Mouse (Mus musculus): ENCODE measurements around the gene Tex52.

The Tex52 gene

GRCm38 (mm10) chr6:128429300-128429699 lies 54.0 kb downstream of the Tex52 start:
- DNase-seq (ENCODE audit: low spot score in 2 of 2): no peak

- no peak for DNase-seq (ENCODE audit: low spot score in 2 of 2)
These were observed 54.6 kb downstream of the Tex52 start for GRCm38 (mm10) chr6:128429826-128430225.

- DNase-seq (ENCODE audit: low spot score in 2 of 2): no peak
These were observed 57.2 kb downstream of the Tex52 start for GRCm38 (mm10) chr6:128432356-128432915.

GRCm38 (mm10) chr6:128433566-128433965 lies 58.3 kb downstream of the Tex52 start:
- no peak for DNase-seq (ENCODE audit: low spot score in 2 of 2)
